Comparison of ENCODE assay signal across 9 mouse cellular contexts in genomic region chr9:107545602-107546001, GRCm38 (mm10). TPM values are rescaled to one million over a fixed set of nuclear protein-coding genes. Genes with fewer than 3 reads are reported as not detected.
DNase-seq lines count a peak whose midpoint lies in the region; ATAC-seq and TF ChIP-seq lines count a peak whose summit lies in the region.
"Had no signal": no experiment of that assay in that cellular context is flagged by ENCODE, and none has a peak within 500 bp of the region (broad histone marks: within the 10 kb centered on the region; RNA-seq: fewer than 3 reads in every experiment).

No protein-coding gene starts in this region.

- no peaks in the 10 kb centered on the region for H3K27me3 ChIP-seq in intestine, postnatal 0 days (replicated peaks; ENCODE audit: control insufficient read depth, insufficient read depth, low read length)
- H3K27me3 ChIP-seq in intestine, embryonic 16.5 days (replicated peaks; ENCODE audit: control insufficient read depth, insufficient read depth, low read length) = no peaks in the 10 kb centered on the region

- H3K36me3 ChIP-seq in intestine, postnatal 0 days (ENCODE audit: control insufficient read depth, insufficient read depth) = peaks cover 12% of the 10 kb centered on the region; the same call in 1 of the 2 replicates
- H3K36me3 ChIP-seq in intestine, embryonic 16.5 days (ENCODE audit: control insufficient read depth, insufficient read depth, low read length) = peaks cover 3% of the 10 kb centered on the region; the same call in 1 of the 2 replicates

- no peak for ATAC-seq in intestine, postnatal 0 days
- ATAC-seq in intestine, embryonic 16.5 days = no peak
- peak; percentile 16; the same call in 1 of the 2 replicates for ATAC-seq in megakaryocyte progenitor cell, adult 5-6 weeks (replicated peaks; ENCODE audit: poor library complexity)

- H3K4me3 ChIP-seq in intestine, postnatal 0 days (ENCODE audit: low read depth, low read length) = no peak overlapping the region
- H3K4me3 ChIP-seq in intestine, embryonic 16.5 days (ENCODE audit: low read length) = no peak overlapping the region
- H3K4me3 ChIP-seq in bone marrow macrophage, adult 2 months (ENCODE audit: insufficient read depth, low read length) = no peak overlapping the region
- H3K4me3 ChIP-seq in gastrocnemius, adult 2 months = no peak overlapping the region
- H3K4me3 ChIP-seq: embryonic facial prominence, embryonic 13.5 days had no signal

- H3K4me1 ChIP-seq in intestine, postnatal 0 days (replicated peaks; ENCODE audit: control insufficient read depth, insufficient read depth, low read length) = no peaks in the 10 kb centered on the region; the same call in none of the 2 replicates
- H3K4me1 ChIP-seq in intestine, embryonic 16.5 days (ENCODE audit: control insufficient read depth, insufficient read depth, low read length) = peaks cover 30% of the 10 kb centered on the region
- peaks cover 23% of the 10 kb centered on the region for H3K4me1 ChIP-seq in bone marrow macrophage, adult 2 months (ENCODE audit: control insufficient read depth, insufficient read depth, low read length)

- DNase-seq in CD8-positive naive resting alpha-beta T cell, adult 2 months (ENCODE audit: low read depth in 2 of 2, low spot score in 2 of 2) = peak; percentile 74 to 84
- DNase-seq in gastrocnemius, adult 2 months = peak; percentile 77
- DNase-seq in left cerebral cortex, adult 8-10 months (ENCODE audit: low spot score in 2 of 2) = peak; percentile 33 to 57
- DNase-seq in thymus, postnatal 4 days = peak; percentile 89

- 8% methylated on average over 3 of the region's 3 CpGs for WGBS in intestine, postnatal 0 days
- WGBS in intestine, embryonic 16.5 days = 7% methylated on average over 3 of the region's 3 CpGs

- TF ChIP-seq CTCF in intestine, postnatal 0 days (IDR thresholded peaks at IDR 0.05; ENCODE audit: low read depth) = peak; percentile 96
- peak; percentile 98 for TF ChIP-seq CTCF in bone marrow macrophage, adult 2 months (IDR thresholded peaks at IDR 0.05; ENCODE audit: low read depth, low read length)
- peak; percentile 97 for TF ChIP-seq CTCF in gastrocnemius, adult 2 months (IDR thresholded peaks at IDR 0.05)

- H3K4me2 ChIP-seq in intestine, postnatal 0 days (replicated peaks; ENCODE audit: low read depth) = no peak overlapping the region
- H3K4me2 ChIP-seq in intestine, embryonic 16.5 days (ENCODE audit: low read depth, low read length) = no peak overlapping the region
- H3K4me2 ChIP-seq: embryonic facial prominence, embryonic 13.5 days had no signal

- TF ChIP-seq POLR2A in bone marrow macrophage, adult 2 months (IDR thresholded peaks at IDR 0.05; ENCODE audit: borderline replicate concordance, low read depth, low read length) = no peak

- H3K27ac ChIP-seq in intestine, postnatal 0 days (ENCODE audit: low read depth, low read length) = no peak overlapping the region
- H3K27ac ChIP-seq in intestine, embryonic 16.5 days (ENCODE audit: low read length) = no peak overlapping the region
- H3K27ac ChIP-seq in bone marrow macrophage, adult 2 months (ENCODE audit: insufficient read depth, low read depth, low read length) = no peak overlapping the region
- H3K27ac ChIP-seq in gastrocnemius, adult 2 months = 0 out of 2 replicates have a peak overlapping the region, but pooled peaks have one; percentile 9

- no peaks in the 10 kb centered on the region for H3K9me3 ChIP-seq in intestine, postnatal 0 days (ENCODE audit: control insufficient read depth)
- no peaks in the 10 kb centered on the region for H3K9me3 ChIP-seq in intestine, embryonic 16.5 days (ENCODE audit: control insufficient read depth, low read length)
- H3K9me3 ChIP-seq: embryonic facial prominence, embryonic 13.5 days had no signal

- no peak overlapping the region for H3K9ac ChIP-seq in intestine, postnatal 0 days (ENCODE audit: low read depth, low read length)
- H3K9ac ChIP-seq in intestine, embryonic 16.5 days (ENCODE audit: low read depth, low read length) = no peak overlapping the region

- intact Hi-C loops in gastrocnemius, adult 2 months (cut with DNase I) = no loop called here

RNA-seq across cellular contexts. Expression of gene Zmynd10, which starts 1.5 kb away (rescaled TPM):
- 4.0 and 5.0 TPM in 2 replicates for polyA plus RNA-seq in intestine, postnatal 0 days (2015; fragmentation: Nextera tagmentation; extraction: Ambion mirVana)
- 2.3 and 2.5 TPM in 2 replicates for polyA plus RNA-seq in intestine, embryonic 16.5 days (2015; fragmentation: Nextera tagmentation; extraction: Ambion mirVana)
- polyA plus RNA-seq in bone marrow macrophage, adult 2 months (2012; ENCODE audit: insufficient read depth, insufficient read length, missing spikeins) = 0.66 TPM in 1 of 2 replicates, not detected in the other
- under 1 TPM in 1 of 2 experiments, not detected in 1; 0.53 TPM for total RNA-seq in gastrocnemius, adult 2 months (2021)
- total RNA-seq in left cerebral cortex, adult 8-10 months (2022) = 1 to 10 TPM; 5.1 to 8.3 (median 6.3) TPM
- total RNA-seq in megakaryocyte progenitor cell, adult 5-6 weeks (2015) = 0.12 TPM in 1 of 2 replicates, not detected in the other
- total RNA-seq in megakaryocyte progenitor cell, adult 5-6 weeks (2017) = 0.33 and 0.37 TPM in 2 replicates

RNA-seq across cellular contexts. Expression of gene Nprl2, which starts 3.6 kb away (rescaled TPM):
- polyA plus RNA-seq in intestine, postnatal 0 days (2015; fragmentation: Nextera tagmentation; extraction: Ambion mirVana) = 20.0 and 20.7 TPM in 2 replicates
- polyA plus RNA-seq in intestine, embryonic 16.5 days (2015; fragmentation: Nextera tagmentation; extraction: Ambion mirVana) = 39.1 and 39.8 TPM in 2 replicates
- 19.9 and 22.5 TPM in 2 replicates for polyA plus RNA-seq in bone marrow macrophage, adult 2 months (2012; ENCODE audit: insufficient read depth, insufficient read length, missing spikeins)
- 10 to 100 TPM in 1 of 2 experiments, 1 to 10 TPM in 1; 9.7 to 11.5 TPM for total RNA-seq in gastrocnemius, adult 2 months (2021)
- total RNA-seq in left cerebral cortex, adult 8-10 months (2022) = 10 to 100 TPM; 40.8 to 42.3 (median 41.8) TPM
- 9.2 and 14.3 TPM in 2 replicates for total RNA-seq in megakaryocyte progenitor cell, adult 5-6 weeks (2015)
- total RNA-seq in megakaryocyte progenitor cell, adult 5-6 weeks (2017) = 10.7 and 13.0 TPM in 2 replicates

RNA-seq across cellular contexts. Expression of gene Cyb561d2, which starts 3.6 kb away (rescaled TPM):
- 36.3 and 38.9 TPM in 2 replicates for polyA plus RNA-seq in intestine, postnatal 0 days (2015; fragmentation: Nextera tagmentation; extraction: Ambion mirVana)
- 39.2 and 39.9 TPM in 2 replicates for polyA plus RNA-seq in intestine, embryonic 16.5 days (2015; fragmentation: Nextera tagmentation; extraction: Ambion mirVana)
- polyA plus RNA-seq in bone marrow macrophage, adult 2 months (2012; ENCODE audit: insufficient read depth, insufficient read length, missing spikeins) = 18.9 and 30.6 TPM in 2 replicates
- 1 to 10 TPM; 3.1 TPM for total RNA-seq in gastrocnemius, adult 2 months (2021)
- 10 to 100 TPM; 16.3 to 20.6 (median 19.2) TPM for total RNA-seq in left cerebral cortex, adult 8-10 months (2022)
- total RNA-seq in megakaryocyte progenitor cell, adult 5-6 weeks (2015) = 19.3 and 22.8 TPM in 2 replicates
- total RNA-seq in megakaryocyte progenitor cell, adult 5-6 weeks (2017) = 12.2 and 16.3 TPM in 2 replicates

RNA-seq across cellular contexts. Expression of gene Rassf1, which starts 5.8 kb away (rescaled TPM):
- 44.3 and 48.0 TPM in 2 replicates for polyA plus RNA-seq in intestine, postnatal 0 days (2015; fragmentation: Nextera tagmentation; extraction: Ambion mirVana)
- 52.5 and 53.7 TPM in 2 replicates for polyA plus RNA-seq in intestine, embryonic 16.5 days (2015; fragmentation: Nextera tagmentation; extraction: Ambion mirVana)
- polyA plus RNA-seq in bone marrow macrophage, adult 2 months (2012; ENCODE audit: insufficient read depth, insufficient read length, missing spikeins) = 45.1 and 46.2 TPM in 2 replicates
- 10 to 100 TPM; 14.0 to 14.3 TPM for total RNA-seq in gastrocnemius, adult 2 months (2021)
- 10 to 100 TPM; 15.8 to 18.5 (median 16.9) TPM for total RNA-seq in left cerebral cortex, adult 8-10 months (2022)
- 27.3 and 27.4 TPM in 2 replicates for total RNA-seq in megakaryocyte progenitor cell, adult 5-6 weeks (2015)
- 35.4 and 38.8 TPM in 2 replicates for total RNA-seq in megakaryocyte progenitor cell, adult 5-6 weeks (2017)

RNA-seq across cellular contexts. Expression of gene Tmem115, which starts 11.9 kb away (rescaled TPM):
- polyA plus RNA-seq in intestine, postnatal 0 days (2015; fragmentation: Nextera tagmentation; extraction: Ambion mirVana) = 36.3 and 38.0 TPM in 2 replicates
- 39.4 and 40.6 TPM in 2 replicates for polyA plus RNA-seq in intestine, embryonic 16.5 days (2015; fragmentation: Nextera tagmentation; extraction: Ambion mirVana)
- polyA plus RNA-seq in bone marrow macrophage, adult 2 months (2012; ENCODE audit: insufficient read depth, insufficient read length, missing spikeins) = 19.0 and 20.9 TPM in 2 replicates
- total RNA-seq in gastrocnemius, adult 2 months (2021) = 10 to 100 TPM; 16.6 to 17.3 TPM
- total RNA-seq in left cerebral cortex, adult 8-10 months (2022) = 10 to 100 TPM; 36.2 to 37.2 (median 36.9) TPM
- total RNA-seq in megakaryocyte progenitor cell, adult 5-6 weeks (2015) = 9.9 and 12.3 TPM in 2 replicates
- total RNA-seq in megakaryocyte progenitor cell, adult 5-6 weeks (2017) = 14.5 and 19.9 TPM in 2 replicates
